Mouse (Mus musculus) CD4-positive naive resting alpha-beta T cell, adult 57 days (primary cell): ENCODE results near the gene Gm6482. TPM values are rescaled to one million over a fixed set of nuclear protein-coding genes. Genes with fewer than 3 reads are reported as not detected.

Source experiments
- total RNA-seq: library from RNA; stranded (reverse); gene quantifications from one replicate; pipeline ENCODE4 v1.2.4, GENCODE M21; 2023

The Gm6482 gene
- total RNA-seq, result not detected

DNA sequence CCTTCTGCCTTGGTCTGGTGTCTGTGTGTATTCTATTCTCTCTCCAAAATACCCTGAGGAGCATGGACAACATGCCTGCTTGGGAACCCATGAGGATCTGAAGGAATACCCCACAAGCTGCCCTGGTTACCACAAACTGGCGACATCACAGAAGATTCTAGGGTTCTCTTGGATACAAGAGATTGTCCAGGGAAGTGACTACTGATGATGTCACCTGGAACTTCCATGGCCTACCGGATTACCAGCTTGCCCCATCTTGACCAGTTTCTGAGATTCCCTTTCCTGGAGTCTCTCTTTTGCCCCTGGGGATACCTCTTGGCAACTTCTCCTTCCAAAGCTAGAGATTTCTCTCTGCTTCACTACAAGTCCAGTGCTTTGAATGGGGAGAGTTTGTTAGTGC is at the start of gene Gm6482:
Gm6482 (minus strand) TSS at position 101 of the 400 bp plus-strand sequence.

GRCm38 (mm10) chr14:41453418-41453817 is 45.3 kb upstream of the Gm6482 start, which contains the start of gene Gm7954:
TSS of gene Gm7954 (minus strand) at chr14:41453518.

DNA sequence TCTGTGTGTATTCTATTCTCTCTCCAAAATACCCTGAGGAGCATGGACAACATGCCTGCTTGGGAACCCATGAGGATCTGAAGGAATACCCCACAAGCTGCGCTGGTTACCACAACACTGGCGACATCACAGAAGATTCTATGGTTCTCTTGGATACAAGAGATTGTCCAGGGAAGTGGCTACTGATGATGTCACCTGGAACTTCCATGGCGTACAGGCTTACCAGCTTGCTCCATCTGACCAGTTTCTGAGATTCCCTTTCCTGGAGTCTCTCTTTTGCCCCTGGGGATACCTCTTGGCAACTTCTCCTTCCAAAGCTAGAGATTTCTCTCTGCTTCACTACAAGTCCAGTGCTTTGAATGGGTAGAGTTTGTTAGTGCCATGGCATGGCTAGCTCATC is 21.8 kb downstream of the Gm6482 start, which contains the start of gene Gm7945:
Gm7945 (minus strand) TSS at position 101 of the 400 bp plus-strand sequence.

Other genes starting within 250 kb of the Gm6482 start
- gene Sftpd, start 223.1 kb downstream of the Gm6482 start, total RNA-seq, result not detected
- not detected for gene Gm2832, start 129.5 kb downstream of the Gm6482 start, total RNA-seq
- gene Gm5798, start 59.7 kb downstream of the Gm6482 start, total RNA-seq, result not detected
- not detected for gene Gm7945, start 21.9 kb downstream of the Gm6482 start, total RNA-seq
- not detected for gene Gm7954, start 45.2 kb upstream of the Gm6482 start, total RNA-seq
- not detected for gene Gm3486, start 81.2 kb upstream of the Gm6482 start, total RNA-seq
- not detected for gene Gm7970, start 147.3 kb upstream of the Gm6482 start, total RNA-seq
- not detected for gene 1700049E17Rik2, start 164.9 kb upstream of the Gm6482 start, total RNA-seq
- not detected for gene Gm3072, start 216.3 kb upstream of the Gm6482 start, total RNA-seq
- gene Gm3676, start 238.2 kb upstream of the Gm6482 start, total RNA-seq, result not detected